Mouse (Mus musculus): ENCODE data around the gene Slc25a22. TPM values are rescaled to one million over a fixed set of nuclear protein-coding genes. Genes with fewer than 3 reads are reported as not detected.

The Slc25a22 gene
- polyA plus RNA-seq, 1 experiment from 2014 or later, result 71.3 TPM

- peak overlapping the region; percentile 59 for H3K9ac ChIP-seq (replicated peaks)
- no peak overlapping the region for H3K27ac ChIP-seq
- peak overlapping the region; percentile 36 for H3K4me3 ChIP-seq (replicated peaks)
- no peaks in the 10 kb centered on the region for H3K9me3 ChIP-seq
- peak overlapping the region; percentile 61 for H3K4me2 ChIP-seq (replicated peaks)
- WGBS, result 21% methylated on average over 5 of the region's 5 CpGs
- peaks cover 13% of the 10 kb centered on the region for H3K36me3 ChIP-seq
- no peak for ATAC-seq
- H3K27me3 ChIP-seq, result peaks cover 84% of the 10 kb centered on the region
- H3K4me1 ChIP-seq (replicated peaks), result peaks cover 24% of the 10 kb centered on the region
These were observed 24.7 kb upstream of the Slc25a22 start for GRCm38 (mm10) chr7:141462333-141462821.

DNA sequence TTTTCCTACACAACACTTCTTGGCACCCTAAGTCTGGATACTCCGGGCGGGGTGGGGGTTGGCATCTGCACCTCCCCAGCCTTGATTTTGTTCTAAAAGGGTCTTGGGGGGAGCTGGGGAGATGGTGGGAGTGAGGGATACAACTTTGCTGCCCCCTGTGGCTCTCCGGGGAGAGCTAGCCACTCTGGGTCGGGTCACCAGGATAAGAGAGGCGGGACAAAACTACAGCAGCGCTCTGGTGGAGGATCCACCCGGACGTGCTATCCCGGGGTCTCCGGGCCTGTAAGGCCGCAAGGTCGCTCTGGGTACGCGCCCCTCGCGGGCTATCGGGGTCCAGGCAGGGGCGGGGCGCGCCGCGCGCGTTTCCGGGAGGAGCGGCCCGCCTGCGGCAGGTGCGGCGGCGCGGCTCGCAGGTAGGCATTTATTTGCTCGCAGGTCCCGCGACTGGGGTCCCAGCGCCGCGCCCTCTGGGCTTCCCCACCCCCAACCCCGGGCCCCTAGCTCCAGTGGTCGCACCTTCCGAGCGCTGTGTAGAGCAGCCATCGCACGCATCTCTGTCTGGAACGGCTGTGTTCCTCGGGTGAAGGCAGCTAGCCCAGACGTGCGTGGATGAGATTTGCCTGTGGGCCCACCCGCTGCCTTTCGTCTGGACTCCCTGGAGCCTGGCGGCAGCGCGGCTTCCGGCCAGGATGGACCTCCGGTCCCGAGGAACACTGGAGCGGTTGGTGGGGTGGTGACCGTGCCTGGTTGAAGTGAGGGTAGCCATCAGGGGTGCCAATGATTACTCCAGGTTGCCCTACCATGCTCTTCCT, 24.0 kb upstream of the Slc25a22 start:
- Histone ChIP-seq H3K9ac (replicated peaks) (peak overlapping the region; percentile 59), H3K36me3 (peaks cover 13% of the 10 kb centered on the region), H3K9me3 (no peaks in the 10 kb centered on the region), H3K27me3 (peaks cover 80% of the 10 kb centered on the region), H3K4me1 (replicated peaks) (peaks cover 17% of the 10 kb centered on the region), H3K4me2 (replicated peaks) (peak overlapping the region; percentile 61), H3K27ac (no peak overlapping the region), H3K4me3 (replicated peaks) (peak overlapping the region; percentile 36)
- no peak for ATAC-seq
- WGBS, result 2% methylated on average over 59 of the region's 59 CpGs

DNA sequence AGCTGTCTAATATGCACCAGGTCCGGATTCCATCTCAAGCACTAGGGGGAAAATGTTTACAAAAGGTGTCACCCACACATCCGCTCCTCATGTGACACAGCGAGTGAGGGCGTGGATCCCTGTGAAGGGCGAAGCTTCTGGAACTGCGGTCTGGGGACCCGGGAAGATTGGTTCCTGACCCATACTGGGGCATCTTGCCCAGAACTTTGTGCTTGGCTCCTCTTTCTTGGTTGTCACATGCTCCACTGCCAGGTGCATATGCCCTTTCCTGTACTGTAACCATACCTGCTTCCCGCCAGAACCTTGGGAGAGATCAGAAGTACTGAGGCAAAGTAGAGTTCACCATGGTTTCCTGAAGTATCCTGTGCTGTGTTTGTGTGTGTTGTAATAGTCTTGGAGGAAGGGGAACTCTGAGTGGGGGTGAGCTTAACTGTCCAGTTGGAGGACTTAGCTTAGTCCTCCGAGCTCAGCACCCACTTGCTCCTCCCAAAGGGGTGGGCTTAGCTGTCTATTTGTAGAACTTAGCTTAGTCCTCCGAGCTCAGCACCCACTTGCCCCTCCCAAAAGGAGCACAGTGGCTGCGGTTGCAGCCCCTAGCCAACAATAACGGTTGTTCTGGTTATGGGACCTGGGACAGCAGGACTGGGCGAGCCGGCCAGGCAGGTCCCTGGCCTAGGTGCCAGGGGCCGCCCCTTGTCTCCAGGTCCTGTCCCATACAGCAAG, 22.9 kb upstream of the Slc25a22 start, which contains the start of gene Cracr2b:
Gene Cracr2b (plus strand): TSS at position 704 of the 723 bp plus-strand sequence.
- H3K4me2 ChIP-seq (replicated peaks), result peak within 1 kb of the TSS; percentile 61
- no peaks in the 10 kb centered on the region for H3K9me3 ChIP-seq
- peak within 1 kb of the TSS; percentile 36 for H3K4me3 ChIP-seq (replicated peaks)
- H3K36me3 ChIP-seq, result peaks cover 13% of the 10 kb centered on the region
- H3K27ac ChIP-seq, result no peak within 1 kb of the TSS
- H3K4me1 ChIP-seq (replicated peaks), result peaks cover 25% of the 10 kb centered on the region
- no peak for ATAC-seq
- H3K9ac ChIP-seq (replicated peaks), result peak within 1 kb of the TSS; percentile 59
- peaks cover 68% of the 10 kb centered on the region for H3K27me3 ChIP-seq
- WGBS, result 78% methylated on average over 15 of the region's 15 CpGs

GRCm38 (mm10) chr7:141460001-141460390, 22.3 kb upstream of the Slc25a22 start:
- Histone ChIP-seq H3K27ac (no peak overlapping the region), H3K27me3 (peaks cover 62% of the 10 kb centered on the region), H3K4me1 (replicated peaks) (peaks cover 27% of the 10 kb centered on the region), H3K9ac (replicated peaks) (no peak overlapping the region), H3K36me3 (peaks cover 13% of the 10 kb centered on the region), H3K9me3 (no peaks in the 10 kb centered on the region), H3K4me2 (replicated peaks) (no peak overlapping the region), H3K4me3 (replicated peaks) (no peak overlapping the region)
- ATAC-seq, result no peak
- 77% methylated on average over 5 of the region's 5 CpGs for WGBS

- H3K4me2 ChIP-seq (replicated peaks), result no peak overlapping the region
- peaks cover 13% of the 10 kb centered on the region for H3K36me3 ChIP-seq
- ATAC-seq, result no peak
- H3K9ac ChIP-seq (replicated peaks), result no peak overlapping the region
- WGBS, result 91% methylated on average over 17 of the region's 17 CpGs
- no peak overlapping the region for H3K27ac ChIP-seq
- peaks cover 55% of the 10 kb centered on the region for H3K27me3 ChIP-seq
- H3K4me1 ChIP-seq (replicated peaks), result peaks cover 27% of the 10 kb centered on the region
- H3K9me3 ChIP-seq, result no peaks in the 10 kb centered on the region
- no peak overlapping the region for H3K4me3 ChIP-seq (replicated peaks)
These were observed 21.6 kb upstream of the Slc25a22 start for GRCm38 (mm10) chr7:141459301-141459711.

GRCm38 (mm10) chr7:141458661-141459060, 21.0 kb upstream of the Slc25a22 start:
- Histone ChIP-seq H3K9ac (replicated peaks) (no peak overlapping the region), H3K4me3 (replicated peaks) (no peak overlapping the region), H3K27ac (no peak overlapping the region), H3K4me2 (replicated peaks) (no peak overlapping the region), H3K9me3 (no peaks in the 10 kb centered on the region), H3K4me1 (replicated peaks) (peaks cover 27% of the 10 kb centered on the region), H3K27me3 (peaks cover 49% of the 10 kb centered on the region), H3K36me3 (peaks cover 13% of the 10 kb centered on the region)
- no peak for ATAC-seq
- 89% methylated on average over 11 of the region's 11 CpGs for WGBS

- peaks cover 44% of the 10 kb centered on the region for H3K27me3 ChIP-seq
- ATAC-seq, result no peak
- 73% methylated on average over 15 of the region's 15 CpGs for WGBS
These were observed 20.4 kb upstream of the Slc25a22 start for GRCm38 (mm10) chr7:141457986-141458660.

GRCm38 (mm10) chr7:141457236-141457635, 19.5 kb upstream of the Slc25a22 start:
- Histone ChIP-seq H3K36me3 (peaks cover 15% of the 10 kb centered on the region), H3K9ac (replicated peaks) (no peak overlapping the region), H3K4me3 (replicated peaks) (no peak overlapping the region), H3K9me3 (no peaks in the 10 kb centered on the region), H3K4me1 (replicated peaks) (peaks cover 27% of the 10 kb centered on the region), H3K27me3 (peaks cover 35% of the 10 kb centered on the region), H3K27ac (no peak overlapping the region), H3K4me2 (replicated peaks) (no peak overlapping the region)
- 93% methylated on average over 14 of the region's 14 CpGs for WGBS
- no peak for ATAC-seq

More at GRCm38 (mm10) chr7:141457986-141458660, 20.4 kb upstream of the Slc25a22 start:
- Histone ChIP-seq H3K36me3 (peaks cover 13% of the 10 kb centered on the region), H3K4me1 (replicated peaks) (peaks cover 27% of the 10 kb centered on the region), H3K27ac (no peak overlapping the region), H3K9me3 (no peaks in the 10 kb centered on the region), H3K4me2 (replicated peaks) (no peak overlapping the region), H3K4me3 (replicated peaks) (no peak overlapping the region), H3K9ac (replicated peaks) (no peak overlapping the region)

DNA sequence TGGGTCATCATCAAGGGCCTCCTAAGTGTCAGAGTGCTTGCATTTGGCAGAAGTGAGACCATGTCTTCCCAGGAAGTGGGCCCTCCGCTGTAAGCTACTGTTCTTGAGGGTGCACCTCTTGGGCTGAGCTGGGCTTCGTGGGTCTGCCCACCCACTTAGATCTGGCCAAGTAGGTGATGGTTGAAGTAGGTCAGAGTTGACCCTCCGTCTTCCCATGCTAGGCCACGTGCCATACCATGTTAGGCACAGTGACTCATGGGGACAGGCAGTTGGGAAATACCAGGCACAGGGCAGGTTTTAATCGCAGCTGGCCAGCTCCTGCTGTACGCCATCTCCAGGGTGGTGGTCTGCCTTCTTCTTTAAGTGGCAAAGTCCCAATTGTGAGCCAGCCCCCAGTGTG, 19.0 kb upstream of the Slc25a22 start:
- 87% methylated on average over 6 of the region's 6 CpGs for WGBS
- H3K36me3 ChIP-seq, result peaks cover 20% of the 10 kb centered on the region
- no peaks in the 10 kb centered on the region for H3K9me3 ChIP-seq
- no peak overlapping the region for H3K4me2 ChIP-seq (replicated peaks)
- ATAC-seq, result no peak
- no peak overlapping the region for H3K4me3 ChIP-seq (replicated peaks)
- no peak overlapping the region for H3K27ac ChIP-seq
- H3K27me3 ChIP-seq, result peaks cover 30% of the 10 kb centered on the region
- peaks cover 23% of the 10 kb centered on the region for H3K4me1 ChIP-seq (replicated peaks)
- no peak overlapping the region for H3K9ac ChIP-seq (replicated peaks)

- Histone ChIP-seq H3K4me1 (replicated peaks) (peaks cover 19% of the 10 kb centered on the region), H3K9ac (replicated peaks) (peak overlapping the region; percentile 76), H3K36me3 (peaks cover 30% of the 10 kb centered on the region), H3K27ac (peak overlapping the region; percentile 68), H3K27me3 (peaks cover 20% of the 10 kb centered on the region), H3K4me3 (replicated peaks) (peak overlapping the region; percentile 68), H3K4me2 (replicated peaks) (peak overlapping the region; percentile 89), H3K9me3 (no peaks in the 10 kb centered on the region)
- peak; percentile 40 for ATAC-seq
- 2% methylated on average over 23 of the region's 23 CpGs for WGBS
These were observed 18.1 kb upstream of the Slc25a22 start for GRCm38 (mm10) chr7:141455610-141456314.

DNA sequence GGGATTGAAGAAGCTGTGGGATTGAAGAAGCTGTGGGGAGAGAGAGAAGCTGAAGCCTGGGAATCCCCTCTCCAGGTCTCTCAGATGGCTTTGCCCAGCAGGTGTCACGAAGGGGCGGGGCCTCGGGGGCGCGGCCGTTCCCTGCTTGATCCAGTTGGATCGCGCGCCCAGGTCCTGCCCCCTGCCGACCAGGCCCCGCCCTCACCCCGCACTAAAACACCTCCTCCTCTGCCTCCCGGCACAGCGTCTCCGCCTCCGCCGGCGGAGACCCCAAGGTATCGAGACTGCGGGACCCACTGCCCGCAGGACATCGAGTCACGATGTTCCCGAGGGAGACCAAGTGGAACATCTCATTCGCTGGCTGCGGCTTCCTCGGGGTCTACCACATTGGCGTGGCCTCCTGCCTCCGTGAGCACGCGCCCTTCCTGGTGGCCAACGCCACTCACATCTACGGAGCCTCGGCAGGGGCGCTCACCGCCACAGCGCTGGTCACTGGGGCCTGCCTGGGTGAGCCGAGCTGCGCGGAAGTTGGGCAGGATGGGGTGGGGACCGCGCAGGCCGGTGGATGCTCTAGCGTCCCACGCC, 17.4 kb upstream of the Slc25a22 start, which contains the start of gene Pnpla2:
Gene Pnpla2 (plus strand): TSS at position 232 of the 585 bp plus-strand sequence.
- Histone ChIP-seq H3K36me3 (peaks cover 37% of the 10 kb centered on the region), H3K4me2 (replicated peaks) (peak within 1 kb of the TSS; percentile 89), H3K9me3 (no peaks in the 10 kb centered on the region), H3K27me3 (peaks cover 13% of the 10 kb centered on the region), H3K4me1 (replicated peaks) (peaks cover 19% of the 10 kb centered on the region), H3K27ac (peak within 1 kb of the TSS; percentile 68), H3K4me3 (replicated peaks) (peak within 1 kb of the TSS; percentile 68), H3K9ac (replicated peaks) (peak within 1 kb of the TSS; percentile 76)
- WGBS, result under 1% methylated on average over 42 of the region's 45 CpGs
- peak; percentile 84 for ATAC-seq

Measured in midbrain, embryonic 13.5 days (tissue).